Mouse (Mus musculus): Measurements from ENCODE around the gene Snrnp40.

DNA sequence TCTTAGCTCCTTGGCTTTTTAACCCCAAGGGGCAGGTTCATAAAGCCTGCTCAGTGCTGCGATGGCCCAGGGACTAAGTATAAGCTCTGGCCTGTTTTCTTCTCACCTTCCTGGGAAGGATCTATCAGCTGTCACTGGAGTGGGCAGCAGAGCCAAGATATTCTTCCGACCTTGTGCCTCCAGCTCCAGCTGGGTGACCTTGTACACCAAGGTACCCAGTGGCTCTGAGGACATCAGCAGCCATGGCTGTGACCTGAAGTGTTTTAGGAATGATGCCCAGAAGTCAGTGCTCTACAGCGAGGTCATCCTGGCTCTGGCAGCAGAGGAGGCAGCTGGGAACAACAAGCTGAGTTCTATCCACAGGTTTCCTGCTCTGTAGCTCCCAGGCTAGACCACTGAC lies 47.4 kb upstream of the Snrnp40 start:
- TF ChIP-seq CTCF (IDR thresholded peaks at IDR 0.05; ENCODE audit: low read depth, low read length) (no peak), POLR2A (IDR thresholded peaks at IDR 0.05; ENCODE audit: borderline replicate concordance, low read depth, low read length) (no peak)
